Mouse (Mus musculus) hindbrain, postnatal 0 days (tissue): ENCODE measurements around the gene Sp7. TPM values are rescaled to one million over a fixed set of nuclear protein-coding genes. Genes with fewer than 3 reads are reported as not detected.
"Not testable (repeated sequence)": the region's sequence is repeated elsewhere in the genome, so short reads cannot be mapped to it uniquely, and the experiment has no call there.

ENCODE experiments used
- ATAC-seq: fragments of 200-750 bp; cut with Nextera tagmentation; 2 replicates; pipeline ENCODE4 v1.8.0; 2017; ENCODE audit warnings: mild to moderate bottlenecking, moderate TSS enrichment, moderate library complexity
- DNase-seq: peaks from one replicate; pipeline ENCODE4 v3.0.0-alpha.2; 2015; ENCODE audit warnings: low spot score
- H3K27ac ChIP-seq: fragments of 300-500 bp; sonication (generic); 2 replicates; pipeline ENCODE4 v1.5.1; 2014; ENCODE audit warnings: mild to moderate bottlenecking
- H3K27me3 ChIP-seq: fragments of 300-500 bp; sonication (generic); 2 replicates; pipeline ENCODE4 v1.6.1; 2014; ENCODE audit warnings: low read length, mixed read lengths; ENCODE audit not compliant: insufficient read depth
- H3K36me3 ChIP-seq: fragments of 300-500 bp; sonication (generic); 2 replicates; pipeline ENCODE4 v1.6.1; 2014; ENCODE audit warnings: low read length, mixed read lengths; ENCODE audit not compliant: insufficient read depth
- H3K4me1 ChIP-seq: fragments of 300-500 bp; sonication (generic); 2 replicates; pipeline ENCODE4 v1.6.1; 2014; ENCODE audit warnings: antibody characterized with exemption, low read length, mixed read lengths; ENCODE audit not compliant: insufficient read depth
- H3K4me2 ChIP-seq: fragments of 300-500 bp; sonication (generic); 2 replicates; pipeline ENCODE4 v1.6.1; 2014; ENCODE audit warnings: low read depth, mild to moderate bottlenecking, low read length, moderate library complexity, mixed read lengths
- H3K4me3 ChIP-seq: fragments of 300-500 bp; sonication (generic); 2 replicates; pipeline ENCODE4 v1.5.1; 2014; ENCODE audit warnings: low read length
- H3K9ac ChIP-seq: fragments of 300-500 bp; sonication (generic); replicated peaks from 2 replicates; pipeline ENCODE4 v1.6.1; 2014; ENCODE audit warnings: mild to moderate bottlenecking, low read length, moderate library complexity, mixed read lengths
- H3K9me3 ChIP-seq: fragments of 300-500 bp; sonication (generic); 2 replicates; pipeline ENCODE4 v1.6.1; 2016; ENCODE audit warnings: low read length, mixed read lengths
- CTCF ChIP-seq: IDR thresholded peaks from 2 replicates; pipeline ENCODE4 v1.5.1; 2016; ENCODE audit warnings: antibody characterized with exemption, control low read depth, low read depth
- WGBS: fragments of 180-500 bp; shearing (Covaris S2); extraction: QIAGEN DNeasy Blood & Tissue Kit; methylation state at CpG from one replicate; pipeline ENCODE4 v1.1.7; 2014; 5-methylcytosine and 5-hydroxymethylcytosine counted together
- polyA plus RNA-seq: library from polyadenylated mRNA; unstranded; fragments of >200 nt; fragmentation: Nextera tagmentation; extraction: Ambion mirVana; gene quantifications from 2 replicates; pipeline ENCODE4 v1.2.1, GENCODE M21; 2015
- total RNA-seq: library from RNA; depleted of rRNA; stranded (reverse); fragments of >200 nt; gene quantifications from 2 replicates; pipeline ENCODE4 v1.2.3, GENCODE M21; 2014

The Sp7 gene
- total and polyA plus RNA-seq, 2 experiments from 2014 or later = 0.31 to 0.38 TPM

GRCm38 (mm10) chr15:102350138-102350941, 16.6 kb downstream of the Sp7 start, which contains the start of gene Aaas:
TSS of gene Aaas (minus strand) at chr15:102350771.
- H3K4me3 ChIP-seq = peak within 1 kb of the TSS; percentile 54
- H3K4me2 ChIP-seq = peak within 1 kb of the TSS; percentile 83

GRCm38 (mm10) chr15:102346444-102346843, 20.5 kb downstream of the Sp7 start:
- no peak for TF ChIP-seq CTCF
- H3K9ac ChIP-seq = no peak overlapping the region
- no peak overlapping the region for H3K4me3 ChIP-seq
- no peak overlapping the region for H3K27ac ChIP-seq
- H3K9me3 ChIP-seq = no peaks in the 10 kb centered on the region
- H3K36me3 ChIP-seq = 0 out of 2 replicates have a peak, but pooled peaks cover 9% of the 10 kb centered on the region
- H3K4me2 ChIP-seq = no peak overlapping the region
- H3K4me1 ChIP-seq = peaks cover 5% of the 10 kb centered on the region
- DNase-seq (no peak), ATAC-seq (no peak)
- H3K27me3 ChIP-seq = no peaks in the 10 kb centered on the region
- WGBS = 81% methylated on average over 4 of the region's 4 CpGs

More at GRCm38 (mm10) chr15:102350138-102350941, 16.6 kb downstream of the Sp7 start, which contains the start of gene Aaas:
- Histone ChIP-seq H3K9ac (peak within 1 kb of the TSS; percentile 58), H3K27me3 (no peaks in the 10 kb centered on the region), H3K9me3 (no peaks in the 10 kb centered on the region), H3K27ac (peak within 1 kb of the TSS; percentile 66; the same call in 1 of the 2 replicates), H3K36me3 (0 out of 2 replicates have a peak, but pooled peaks cover 4% of the 10 kb centered on the region), H3K4me1 (peaks cover 5% of the 10 kb centered on the region)
- peak; percentile 91 for ATAC-seq
- WGBS = 1% methylated on average over 56 of the region's 56 CpGs
- TF ChIP-seq CTCF = peak; percentile 92
- peak; percentile 98 for DNase-seq

GRCm38 (mm10) chr15:102344490-102344889, 22.5 kb downstream of the Sp7 start:
- Histone ChIP-seq H3K4me2 (no peak overlapping the region), H3K4me1 (no peaks in the 10 kb centered on the region), H3K27me3 (no peaks in the 10 kb centered on the region), H3K9ac (no peak overlapping the region), H3K36me3 (peaks cover 13% of the 10 kb centered on the region; the same call in 1 of the 2 replicates), H3K27ac (no peak overlapping the region), H3K4me3 (no peak overlapping the region), H3K9me3 (no peaks in the 10 kb centered on the region)
- DNase-seq (no peak), ATAC-seq (no peak)
- no peak for TF ChIP-seq CTCF
- WGBS = 90% methylated on average over 3 of the region's 3 CpGs

DNA sequence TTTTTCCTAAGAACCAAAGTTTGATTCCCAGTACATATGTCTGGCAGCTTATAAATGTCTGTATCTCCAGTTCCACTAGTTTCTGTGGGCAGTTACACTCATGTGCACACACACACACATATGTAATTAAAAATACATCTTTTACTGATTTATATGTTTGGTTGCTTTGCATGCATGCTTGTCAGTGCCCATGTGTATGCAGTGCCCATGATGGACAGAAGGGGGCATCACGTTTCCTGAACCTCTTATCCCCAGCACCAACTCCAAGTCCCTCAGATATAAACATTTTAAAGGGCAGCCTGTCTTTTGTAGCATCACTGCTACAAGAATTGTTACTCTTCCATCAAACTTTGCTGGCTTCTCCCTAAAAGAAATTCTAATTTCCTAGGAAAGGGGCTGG, 25.4 kb downstream of the Sp7 start:
- H3K36me3 ChIP-seq = peaks cover 37% of the 10 kb centered on the region
- H3K4me2 ChIP-seq = no peak overlapping the region
- no peaks in the 10 kb centered on the region for H3K4me1 ChIP-seq
- H3K27ac ChIP-seq = no peak overlapping the region
- DNase-seq = peak; percentile 30
- no peak overlapping the region for H3K4me3 ChIP-seq
- no peak overlapping the region for H3K9ac ChIP-seq
- peak; percentile 67 for TF ChIP-seq CTCF
- no peak for ATAC-seq
- 12% methylated on average over 1 of the region's 1 CpGs for WGBS
- H3K9me3 ChIP-seq = no peaks in the 10 kb centered on the region
- no peaks in the 10 kb centered on the region for H3K27me3 ChIP-seq

DNA sequence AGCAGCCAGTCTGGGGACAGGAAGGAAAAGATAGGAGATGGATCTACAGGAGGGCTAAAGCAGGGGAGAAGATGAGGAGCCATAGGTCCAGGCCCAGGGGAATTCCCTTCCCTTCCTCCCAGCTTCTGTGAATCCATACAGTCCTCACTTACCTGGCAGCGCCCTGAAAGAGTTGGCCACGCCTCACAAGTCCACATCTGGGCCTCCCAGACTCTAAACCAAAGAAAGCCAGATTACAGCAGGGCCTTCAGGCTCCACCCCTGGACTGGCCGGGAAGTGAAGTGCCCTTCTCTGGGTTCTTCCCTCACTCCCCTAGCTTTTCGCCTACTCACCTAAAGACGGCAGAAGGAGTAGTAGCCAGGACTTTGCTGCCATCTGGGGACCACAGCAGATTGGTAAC, 27.4 kb downstream of the Sp7 start:
- DNase-seq (no peak), ATAC-seq (no peak)
- H3K27ac ChIP-seq = no peak overlapping the region
- WGBS = 79% methylated on average over 5 of the region's 5 CpGs
- H3K27me3 ChIP-seq = no peaks in the 10 kb centered on the region
- no peaks in the 10 kb centered on the region for H3K9me3 ChIP-seq
- no peak overlapping the region for H3K9ac ChIP-seq
- peaks cover 39% of the 10 kb centered on the region for H3K36me3 ChIP-seq
- H3K4me2 ChIP-seq = no peak overlapping the region
- no peak for TF ChIP-seq CTCF
- H3K4me1 ChIP-seq = no peaks in the 10 kb centered on the region
- no peak overlapping the region for H3K4me3 ChIP-seq

DNA sequence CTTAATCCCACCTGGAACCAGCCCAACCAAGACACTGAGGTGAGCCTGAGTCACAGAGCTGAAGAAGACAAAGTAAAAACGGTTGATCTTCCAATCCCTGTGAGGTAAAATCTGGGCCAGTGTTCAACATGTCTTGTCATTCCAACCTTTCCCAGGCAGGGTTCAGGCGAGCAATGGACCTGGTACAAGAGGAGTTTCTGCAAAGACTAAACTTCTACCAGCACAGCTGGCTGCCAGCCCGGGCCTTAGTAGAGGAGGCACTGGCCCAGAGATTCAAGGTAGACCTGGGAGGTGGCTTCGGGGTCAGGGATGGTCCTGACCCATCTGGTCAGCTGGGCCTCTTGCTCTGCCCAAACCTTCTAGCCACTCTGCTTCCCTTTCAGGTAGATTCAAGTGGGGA, 30.0 kb downstream of the Sp7 start:
- H3K27ac ChIP-seq = no peak overlapping the region
- peaks cover 8% of the 10 kb centered on the region for H3K4me1 ChIP-seq
- 93% methylated on average over 4 of the region's 4 CpGs for WGBS
- DNase-seq = no peak
- no peak for ATAC-seq
- no peaks in the 10 kb centered on the region for H3K27me3 ChIP-seq
- H3K4me3 ChIP-seq = no peak overlapping the region
- H3K9me3 ChIP-seq = no peaks in the 10 kb centered on the region
- TF ChIP-seq CTCF = no peak
- peaks cover 35% of the 10 kb centered on the region for H3K36me3 ChIP-seq
- no peak overlapping the region for H3K9ac ChIP-seq
- H3K4me2 ChIP-seq = no peak overlapping the region

DNA sequence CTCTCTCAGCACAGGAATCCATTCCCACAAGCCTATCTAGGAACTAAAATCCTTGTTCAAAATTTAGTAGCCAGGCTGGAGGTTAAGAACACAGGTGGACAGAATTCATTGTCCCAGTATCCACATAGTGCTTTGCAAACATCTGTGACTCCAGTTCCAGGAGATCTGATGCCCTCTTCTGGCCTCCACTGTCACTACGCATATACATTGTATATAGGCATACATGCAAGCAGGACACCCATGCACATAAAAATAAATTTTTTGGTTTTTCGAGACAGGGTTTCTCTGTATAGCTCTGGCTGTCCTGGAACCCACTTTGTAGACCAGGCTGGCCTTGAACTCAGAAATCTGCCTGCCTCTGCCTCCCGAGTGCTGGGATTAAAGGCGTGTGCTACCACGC, 31.1 kb downstream of the Sp7 start:
- peak; percentile 63 for TF ChIP-seq CTCF
- peak; percentile 38 for DNase-seq
- H3K27ac ChIP-seq, H3K4me2 ChIP-seq, H3K9me3 ChIP-seq, H3K4me3 ChIP-seq, H3K9ac ChIP-seq, H3K27me3 ChIP-seq, ATAC-seq, H3K4me1 ChIP-seq: not testable (repeated sequence)
- H3K36me3 ChIP-seq = peaks cover 35% of the 10 kb centered on the region
- WGBS = 90% methylated on average over 5 of the region's 5 CpGs
